Mouse (Mus musculus) ES-Bruce4 (cell line): ENCODE results near the gene Fra10ac1. TPM values are rescaled to one million over a fixed set of nuclear protein-coding genes. Genes with fewer than 3 reads are reported as not detected.

Experiments used
- H3K27ac ChIP-seq: 2 replicates; pipeline ENCODE4 v1.5.1; 2012; ENCODE audit warnings: low read length, inconsistent platforms; ENCODE audit not compliant: insufficient read depth
- H3K27me3 ChIP-seq: 2 replicates; pipeline ENCODE4 v1.6.1; 2012; ENCODE audit warnings: mild to moderate bottlenecking, low read length, inconsistent platforms; ENCODE audit not compliant: control insufficient read depth, poor library complexity, insufficient read depth, severe bottlenecking
- H3K36me3 ChIP-seq: 2 replicates; pipeline ENCODE4 v1.6.1; 2012; ENCODE audit warnings: inconsistent platforms, mild to moderate bottlenecking, low read length, moderate library complexity; ENCODE audit not compliant: control insufficient read depth, poor library complexity, insufficient read depth, severe bottlenecking
- H3K4me1 ChIP-seq: one replicate; pipeline ENCODE4 v1.8.1; 2011; ENCODE audit warnings: low read length; ENCODE audit not compliant: control insufficient read depth, insufficient read depth
- H3K4me3 ChIP-seq: 2 replicates; pipeline ENCODE4 v1.5.1; 2011; ENCODE audit warnings: low read depth, mild to moderate bottlenecking, low read length
- H3K9ac ChIP-seq: 2 replicates; pipeline ENCODE4 v1.6.1; 2012; ENCODE audit warnings: low read depth, mild to moderate bottlenecking, inconsistent platforms; ENCODE audit not compliant: poor library complexity, severe bottlenecking
- H3K9me3 ChIP-seq: replicated peaks from 2 replicates; pipeline ENCODE4 v1.6.1; 2012; ENCODE audit warnings: mild to moderate bottlenecking, low read length, inconsistent platforms; ENCODE audit not compliant: control insufficient read depth, poor library complexity, insufficient read depth, severe bottlenecking
- CTCF ChIP-seq: IDR thresholded peaks from one replicate; pipeline ENCODE4 v1.8.1; 2011; ENCODE audit warnings: low read depth, low read length
- EP300 ChIP-seq: IDR thresholded peaks from 2 replicates; pipeline ENCODE4 v1.6.1; 2011; ENCODE audit warnings: low read depth, low read length; ENCODE audit not compliant: insufficient read depth
- POLR2A ChIP-seq: IDR thresholded peaks from one replicate; pipeline ENCODE4 v1.8.1; 2011; ENCODE audit warnings: low read length; ENCODE audit not compliant: insufficient read depth
- polyA plus RNA-seq: library from polyadenylated mRNA; stranded (reverse); fragments of >200 nt; gene quantifications from 2 replicates; pipeline ENCODE4 v1.2.4, GENCODE M21; 2011; ENCODE audit warnings: low read depth; ENCODE audit not compliant: missing spikeins, insufficient read depth, insufficient read length

The Fra10ac1 gene
- 46.0 and 48.1 TPM in 2 replicates for polyA plus RNA-seq

DNA sequence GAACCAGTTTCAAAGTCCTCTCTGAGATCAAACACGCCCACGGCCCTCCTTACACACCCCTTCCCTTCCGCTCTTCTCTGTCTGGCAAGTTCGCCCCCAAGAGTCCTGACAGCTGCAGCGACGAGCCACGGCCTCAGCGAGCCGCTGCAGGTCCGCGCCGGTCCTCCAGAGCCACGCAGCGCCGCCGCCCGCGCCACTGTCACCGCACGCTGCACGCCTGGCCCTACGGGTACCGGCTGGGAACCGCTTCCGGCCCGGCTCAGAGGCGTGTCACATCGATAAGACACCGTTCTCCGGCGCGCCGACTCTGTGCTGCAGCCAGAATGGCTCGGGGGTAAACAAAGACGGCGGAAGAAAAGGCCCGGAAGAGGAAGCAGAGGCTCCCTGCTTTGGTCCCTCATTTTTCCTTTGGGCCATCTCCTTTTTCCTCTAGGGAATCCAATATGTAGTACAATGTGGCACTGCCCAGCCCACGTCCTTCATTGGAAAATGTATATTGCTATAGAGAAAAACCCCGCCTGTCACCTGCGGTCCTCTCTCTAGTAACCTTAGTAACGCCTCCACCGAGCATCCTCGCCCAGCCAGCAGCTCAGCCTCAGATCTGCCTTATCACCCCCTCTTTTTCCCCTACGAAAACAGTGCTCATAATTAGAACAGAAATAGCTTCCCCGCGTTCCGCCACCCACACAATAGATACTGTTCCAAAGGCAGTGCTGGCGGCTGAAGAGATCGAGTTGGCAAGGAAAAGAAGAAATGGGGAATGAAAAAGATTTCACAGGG, at the start of gene Fra10ac1:
Gene Fra10ac1, minus strand, starts transcription at position 252 of the 780 bp plus-strand sequence.
- Histone ChIP-seq H3K9ac (peak within 1 kb of the TSS; percentile 73), H3K9me3 (0 out of 2 replicates have a peak, but pooled peaks cover 4% of the 10 kb centered on the region), H3K27ac (0 out of 2 replicates have a peak within 1 kb of the TSS, but pooled peaks have one; percentile 23), H3K27me3 (no peaks in the 10 kb centered on the region), H3K36me3 (no peaks in the 10 kb centered on the region), H3K4me1 (no peaks in the 10 kb centered on the region), H3K4me3 (peak within 1 kb of the TSS; percentile 97)
- no peak for TF ChIP-seq EP300
- peak; percentile 34 for TF ChIP-seq POLR2A
- TF ChIP-seq CTCF: no peak

DNA sequence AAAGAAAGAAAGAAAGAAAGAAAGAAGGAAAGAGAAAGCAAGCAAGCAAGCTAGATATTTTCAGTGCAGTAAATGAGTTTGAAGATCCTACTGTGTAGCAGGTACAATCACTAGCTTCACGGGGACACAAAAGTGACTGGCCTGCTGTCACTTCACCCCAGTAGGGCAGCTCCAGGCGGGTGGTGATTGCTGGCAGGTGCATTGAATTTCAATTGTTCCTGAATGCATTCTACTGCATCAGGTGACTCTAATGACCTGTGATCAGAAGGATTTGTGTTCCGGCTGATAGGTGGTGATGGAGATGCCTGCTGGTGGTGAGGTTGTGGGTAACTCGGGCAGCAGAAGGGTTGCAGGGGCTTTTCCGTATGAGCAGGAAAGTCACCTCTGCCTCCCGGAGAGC, 47.1 kb upstream of the Fra10ac1 start:
- no peak overlapping the region for H3K4me3 ChIP-seq
- no peak overlapping the region for H3K9ac ChIP-seq
- no peaks in the 10 kb centered on the region for H3K36me3 ChIP-seq
- H3K9me3 ChIP-seq: no peaks in the 10 kb centered on the region
- H3K27ac ChIP-seq: no peak overlapping the region
- H3K4me1 ChIP-seq: no peaks in the 10 kb centered on the region
- H3K27me3 ChIP-seq: 0 out of 2 replicates have a peak, but pooled peaks cover 2% of the 10 kb centered on the region
- no peak for TF ChIP-seq POLR2A
- no peak for TF ChIP-seq CTCF
- TF ChIP-seq EP300: no peak

DNA sequence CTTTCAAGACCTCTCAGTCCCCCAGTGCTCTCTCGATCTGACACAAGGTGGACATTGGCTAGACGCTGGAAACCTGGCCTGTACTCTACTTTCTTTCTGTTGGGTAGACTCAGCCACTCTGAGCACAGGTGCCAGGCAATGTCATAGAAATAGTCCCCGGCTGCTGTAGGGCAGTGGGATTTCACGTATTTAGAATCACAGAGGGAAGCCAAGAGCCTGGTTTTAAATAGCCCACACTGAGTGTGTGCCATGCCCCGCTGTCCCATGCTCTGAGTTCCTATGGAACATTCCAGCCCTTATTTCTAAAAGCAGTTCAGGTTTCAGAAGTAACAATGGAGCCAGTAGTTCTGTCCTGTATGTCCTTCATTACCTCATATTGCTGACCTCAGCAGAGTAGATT, 43.5 kb upstream of the Fra10ac1 start:
- no peaks in the 10 kb centered on the region for H3K36me3 ChIP-seq

DNA sequence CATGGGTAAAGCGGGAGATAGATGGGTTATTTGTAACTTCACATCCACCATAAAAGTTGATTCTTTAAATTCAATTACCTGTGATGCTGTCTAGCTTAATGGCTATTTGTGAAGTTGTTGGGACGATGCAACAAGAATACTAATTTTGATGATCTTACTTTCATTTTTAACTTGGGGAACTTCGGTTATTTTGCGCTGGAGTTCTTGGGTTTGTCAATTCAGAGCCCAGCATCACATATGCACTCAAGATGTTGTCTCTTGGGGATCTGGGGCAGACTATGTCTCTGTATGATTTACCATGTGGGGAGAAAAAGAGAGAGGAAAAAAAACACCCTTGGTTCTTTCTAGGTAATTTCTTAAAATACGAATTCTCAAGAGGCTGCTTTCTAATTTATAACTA, 41.8 kb upstream of the Fra10ac1 start:
- no peaks in the 10 kb centered on the region for H3K4me1 ChIP-seq
- no peak overlapping the region for H3K4me3 ChIP-seq
- H3K27me3 ChIP-seq: no peaks in the 10 kb centered on the region
- no peak for TF ChIP-seq CTCF
- no peaks in the 10 kb centered on the region for H3K9me3 ChIP-seq
- no peak overlapping the region for H3K27ac ChIP-seq
- H3K36me3 ChIP-seq: no peaks in the 10 kb centered on the region
- H3K9ac ChIP-seq: no peak overlapping the region

More for the DNA sequence above, 43.5 kb upstream of the Fra10ac1 start:
- H3K27ac ChIP-seq: no peak overlapping the region
- TF ChIP-seq CTCF (no peak), POLR2A (no peak), EP300 (no peak)
- no peaks in the 10 kb centered on the region for H3K4me1 ChIP-seq
- H3K27me3 ChIP-seq: no peaks in the 10 kb centered on the region
- H3K9ac ChIP-seq: no peak overlapping the region
- H3K4me3 ChIP-seq: no peak overlapping the region
- H3K9me3 ChIP-seq: no peaks in the 10 kb centered on the region

DNA sequence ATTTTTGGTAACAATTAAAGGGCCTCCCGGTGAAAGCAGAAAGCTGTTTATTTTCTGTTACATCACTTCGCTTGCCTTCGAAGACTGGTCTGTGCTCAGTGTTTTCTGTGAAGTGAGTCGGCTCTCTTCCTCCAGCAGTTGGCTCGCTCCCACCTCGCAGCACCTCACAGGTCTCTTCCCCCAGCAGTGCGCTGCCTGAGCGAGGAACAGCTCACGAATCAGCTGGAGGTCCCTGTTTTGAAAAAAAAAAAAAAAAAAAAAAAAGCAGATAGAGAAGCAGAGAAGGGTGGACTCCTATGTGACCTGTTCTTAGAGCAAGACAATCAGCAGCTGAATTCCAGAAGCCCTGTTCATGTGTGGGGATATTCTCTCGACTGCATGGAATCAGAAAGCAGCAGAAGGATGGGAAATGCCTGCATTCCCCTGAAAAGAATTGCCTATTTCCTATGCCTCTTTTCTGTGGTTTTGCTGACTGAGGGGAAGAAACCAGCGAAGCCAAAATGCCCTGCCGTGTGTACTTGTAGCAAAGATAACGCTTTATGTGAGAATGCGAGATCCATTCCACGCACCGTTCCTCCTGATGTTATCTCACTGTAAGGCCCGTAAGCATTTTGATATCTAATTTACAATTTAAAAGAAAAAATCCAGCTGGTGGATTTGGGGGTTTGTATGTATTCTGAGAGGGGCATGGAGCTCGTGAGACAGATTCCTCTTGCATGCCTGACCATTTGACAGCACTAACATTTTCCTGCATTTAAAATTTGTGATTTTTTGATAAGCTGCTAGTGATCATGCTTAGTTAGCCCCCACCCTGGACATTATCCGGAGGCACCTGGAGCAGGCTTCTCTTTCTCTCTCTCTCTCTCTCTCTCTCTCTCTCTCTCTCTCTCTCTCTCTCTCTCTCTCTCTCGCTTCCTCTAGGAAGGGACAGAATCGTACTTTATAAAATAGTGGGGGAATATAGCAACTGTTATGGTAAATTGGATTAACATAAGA, 40.8 kb upstream of the Fra10ac1 start, which contains the start of gene Lgi1:
Gene Lgi1, plus strand, starts transcription at position 32 of the 996 bp plus-strand sequence.
- Histone ChIP-seq H3K27ac (no peak within 1 kb of the TSS), H3K27me3 (no peaks in the 10 kb centered on the region), H3K9me3 (no peaks in the 10 kb centered on the region), H3K4me3 (no peak within 1 kb of the TSS), H3K9ac (no peak within 1 kb of the TSS), H3K36me3 (no peaks in the 10 kb centered on the region), H3K4me1 (no peaks in the 10 kb centered on the region)
- no peak for TF ChIP-seq POLR2A
- no peak for TF ChIP-seq EP300
- no peak for TF ChIP-seq CTCF
